Mouse (Mus musculus) thymus, adult 2 months (tissue): ENCODE data around the gene Pold1. TPM values are rescaled to one million over a fixed set of nuclear protein-coding genes. Genes with fewer than 3 reads are reported as not detected.

Source experiments
- DNase-seq: peaks from one replicate; pipeline ENCODE4 v3.0.0; 2021
- H3K27ac ChIP-seq: fragments of 200-500 bp; 2 replicates; pipeline ENCODE4 v1.5.1; 2012; ENCODE audit warnings: low read length, control low read depth; ENCODE audit not compliant: control insufficient read depth, insufficient read depth
- H3K27me3 ChIP-seq: fragments of 200-500 bp; 2 replicates; pipeline ENCODE4 v1.6.1; 2012; ENCODE audit warnings: mild to moderate bottlenecking, low read length, moderate library complexity, mixed read lengths; ENCODE audit not compliant: control insufficient read depth, insufficient read depth
- H3K36me3 ChIP-seq: fragments of 200-500 bp; 2 replicates; pipeline ENCODE4 v1.6.1; 2012; ENCODE audit warnings: mild to moderate bottlenecking, low read length, moderate library complexity; ENCODE audit not compliant: control insufficient read depth, insufficient read depth
- H3K4me1 ChIP-seq: fragments of 200-500 bp; replicated peaks from 2 replicates; pipeline ENCODE4 v1.6.1; 2012; ENCODE audit warnings: low read length; ENCODE audit not compliant: control insufficient read depth, insufficient read depth
- H3K4me3 ChIP-seq: fragments of 200-500 bp; 2 replicates; pipeline ENCODE4 v1.5.1; 2012; ENCODE audit warnings: mild to moderate bottlenecking, low read length, control low read depth, moderate library complexity; ENCODE audit not compliant: control insufficient read depth, insufficient read depth
- CTCF ChIP-seq: fragments of 200-500 bp; IDR thresholded peaks from 2 replicates; pipeline ENCODE4 v1.5.1; 2012; ENCODE audit warnings: mild to moderate bottlenecking, control low read depth, low read length, moderate library complexity, borderline replicate concordance; ENCODE audit not compliant: control insufficient read depth, poor library complexity, insufficient read depth; ENCODE audit errors: extremely low read depth
- POLR2A ChIP-seq: fragments of 200-500 bp; IDR thresholded peaks from 2 replicates; pipeline ENCODE4 v1.6.1; 2012; ENCODE audit warnings: mild to moderate bottlenecking, low read length, control low read depth, moderate library complexity; ENCODE audit not compliant: control insufficient read depth, poor library complexity, insufficient read depth; ENCODE audit errors: extremely low read depth
- WGBS: fragments of 180-500 bp; shearing (Covaris S2); methylation state at CpG from one replicate; pipeline ENCODE4 v1.1.7; 2018; 5-methylcytosine and 5-hydroxymethylcytosine counted together
- polyA plus RNA-seq: library from polyadenylated mRNA; depleted of rRNA; stranded (reverse); fragments of >200 nt; gene quantifications from 2 replicates; pipeline ENCODE4 v1.2.3, GENCODE M21; 2012

Pold1 gene
- polyA plus RNA-seq, 1 experiment = 208 TPM

- Histone ChIP-seq H3K36me3 (peaks cover 2% of the 10 kb centered on the region; the same call in 1 of the 2 replicates), H3K4me1 (peaks cover 22% of the 10 kb centered on the region), H3K27ac (no peak overlapping the region), H3K27me3 (no peaks in the 10 kb centered on the region), H3K4me3 (no peak overlapping the region)
- no peak for DNase-seq
- 88% methylated on average over 3 of the region's 3 CpGs for WGBS
- TF ChIP-seq CTCF = no peak
- TF ChIP-seq POLR2A = no peak
Measured at GRCm38 (mm10) chr7:44530507-44530906, 18.1 kb downstream of the Pold1 start.

DNA sequence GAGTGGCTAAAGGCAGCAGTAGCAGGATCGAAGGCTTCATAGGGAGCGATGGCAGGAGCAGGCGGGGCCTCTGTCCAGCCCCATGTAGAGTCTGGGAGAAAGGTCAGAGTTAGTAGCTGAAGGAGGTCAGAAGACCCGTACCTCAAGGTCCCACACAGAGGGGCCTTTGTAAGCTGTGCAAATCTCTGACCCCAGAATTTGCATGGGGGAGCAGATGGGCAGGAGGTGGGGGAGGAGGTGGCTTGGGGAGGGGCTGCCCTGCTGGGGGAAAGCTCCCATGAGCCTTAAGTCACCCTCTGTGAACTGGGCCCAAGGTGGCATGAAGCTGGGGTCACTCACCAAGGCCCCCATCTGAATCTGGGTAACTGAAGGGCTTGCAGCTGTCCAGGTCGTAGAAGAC lies 19.1 kb downstream of the Pold1 start:
- no peak for DNase-seq
- H3K36me3 ChIP-seq = no peaks in the 10 kb centered on the region
- TF ChIP-seq POLR2A = no peak
- no peak for TF ChIP-seq CTCF
- H3K4me3 ChIP-seq = no peak overlapping the region
- no peaks in the 10 kb centered on the region for H3K27me3 ChIP-seq
- H3K4me1 ChIP-seq = peaks cover 18% of the 10 kb centered on the region
- no peak overlapping the region for H3K27ac ChIP-seq
- WGBS = 92% methylated on average over 5 of the region's 5 CpGs

- peak overlapping the region; percentile 40 for H3K27ac ChIP-seq
- peak; percentile 78 for DNase-seq
- 5% methylated on average over 40 of the region's 40 CpGs for WGBS
- H3K36me3 ChIP-seq = no peaks in the 10 kb centered on the region
- peaks cover 16% of the 10 kb centered on the region for H3K4me1 ChIP-seq
- H3K4me3 ChIP-seq = peak overlapping the region; percentile 78
- 0 out of 2 replicates have a peak, but pooled peaks have one; percentile 21 for TF ChIP-seq POLR2A
- peak; percentile 86; the same call in 1 of the 2 replicates for TF ChIP-seq CTCF
- H3K27me3 ChIP-seq = no peaks in the 10 kb centered on the region
Measured at GRCm38 (mm10) chr7:44527483-44528398, 20.9 kb downstream of the Pold1 start.

- Histone ChIP-seq H3K4me3 (no peak overlapping the region), H3K27ac (no peak overlapping the region), H3K27me3 (no peaks in the 10 kb centered on the region), H3K36me3 (no peaks in the 10 kb centered on the region), H3K4me1 (peaks cover 18% of the 10 kb centered on the region)
- DNase-seq = no peak
- no peak for TF ChIP-seq POLR2A
- TF ChIP-seq CTCF = no peak
- 91% methylated on average over 14 of the region's 14 CpGs for WGBS
Measured at GRCm38 (mm10) chr7:44526414-44527154, 22.1 kb downstream of the Pold1 start.

- H3K36me3 ChIP-seq = no peaks in the 10 kb centered on the region
- no peak for TF ChIP-seq POLR2A
- no peak for TF ChIP-seq CTCF
- WGBS = 59% methylated on average over 22 of the region's 22 CpGs
- no peaks in the 10 kb centered on the region for H3K27me3 ChIP-seq
- H3K27ac ChIP-seq = no peak overlapping the region
- H3K4me1 ChIP-seq = peaks cover 13% of the 10 kb centered on the region
- no peak overlapping the region for H3K4me3 ChIP-seq
- no peak for DNase-seq
Measured at GRCm38 (mm10) chr7:44525126-44525832, 23.4 kb downstream of the Pold1 start.

DNA sequence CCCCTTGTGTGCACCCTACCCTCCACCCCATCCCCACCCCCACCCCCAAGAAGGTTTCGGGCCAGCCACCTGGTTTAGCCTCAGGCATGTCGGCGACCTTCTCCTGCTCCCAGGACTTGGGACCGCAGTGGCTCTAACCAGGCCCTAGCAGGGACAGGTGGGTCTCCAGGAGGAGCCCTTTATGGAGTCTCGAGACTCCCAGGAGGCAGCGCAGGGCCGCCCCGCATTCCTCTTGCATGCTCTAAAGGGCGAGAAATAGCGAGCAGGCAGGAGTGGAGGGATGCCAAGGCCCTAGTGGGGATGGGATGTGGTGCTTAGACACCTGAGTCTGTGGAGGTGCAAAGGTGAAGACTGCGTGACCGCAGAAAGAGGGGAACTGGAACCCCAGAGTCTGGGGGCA lies 24.1 kb downstream of the Pold1 start, which contains the start of gene Mybpc2:
Mybpc2 (minus strand) TSS at position 155 of the 400 bp plus-strand sequence.
- no peaks in the 10 kb centered on the region for H3K27me3 ChIP-seq

More for the DNA sequence above, 24.1 kb downstream of the Pold1 start, which contains the start of gene Mybpc2:
- no peak for DNase-seq
- WGBS = 69% methylated on average over 12 of the region's 12 CpGs
- Histone ChIP-seq H3K36me3 (no peaks in the 10 kb centered on the region), H3K4me1 (peaks cover 13% of the 10 kb centered on the region), H3K4me3 (no peak within 1 kb of the TSS), H3K27ac (no peak within 1 kb of the TSS)
- TF ChIP-seq POLR2A (no peak), CTCF (no peak)
